In the genomic region with DNA sequence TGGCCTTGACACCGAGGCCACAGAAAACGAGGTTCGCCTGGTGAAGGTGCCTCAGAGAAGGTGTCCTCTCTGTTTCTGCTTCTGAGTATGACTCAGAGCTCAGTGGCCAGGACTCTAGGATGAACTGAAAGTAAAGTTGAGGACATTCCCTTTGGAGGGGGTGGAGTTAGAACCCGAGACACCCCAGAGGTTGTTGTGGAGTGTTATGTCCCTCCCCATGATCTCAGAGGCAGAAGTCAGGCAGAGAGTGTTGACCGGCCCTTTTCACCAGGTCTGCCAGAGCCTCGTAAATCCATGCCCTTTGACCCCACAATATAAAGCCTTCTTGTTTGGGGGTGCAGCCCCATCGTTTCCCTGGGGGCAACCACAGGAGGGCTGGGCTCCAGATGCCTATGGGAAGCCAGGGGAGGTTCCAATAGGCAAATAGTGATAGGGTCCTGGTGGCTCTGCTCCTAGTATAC, we compare ENCODE assay signal across 8 mouse cellular contexts. TPM values are rescaled to one million over a fixed set of nuclear protein-coding genes. Genes with fewer than 3 reads are reported as not detected.
A peak's percentile ranks its signal among the peaks of the same experiment; 100 is the strongest.
DNase-seq lines count a peak whose midpoint lies in the region; ATAC-seq and TF ChIP-seq lines count a peak whose summit lies in the region.

No protein-coding gene starts in this region.

- peak; percentile 7 for ATAC-seq in Patski
- ATAC-seq in hindbrain, embryonic 16.5 days, result no peak
- ATAC-seq in midbrain, embryonic 14.5 days (ENCODE audit: low FRiP score, low TSS enrichment), result no peak
- ATAC-seq in inflammation-experienced regulatory T-cells, adult 6 months, result no peak

- H3K9me3 ChIP-seq in heart, embryonic 10.5 days, result no peaks in the 10 kb centered on the region
- no peaks in the 10 kb centered on the region for H3K9me3 ChIP-seq in hindbrain, embryonic 16.5 days (ENCODE audit: control insufficient read depth, low read length)
- no peaks in the 10 kb centered on the region for H3K9me3 ChIP-seq in midbrain, embryonic 14.5 days (ENCODE audit: control insufficient read depth, low read length)

- in situ Hi-C loops in Patski (cut with MboI; ENCODE audit: low pct_unique_long_range_greater_than_20kb), result loop anchor here (25.0 kb wide), 1 partner anchor 550 kb away; no protein-coding TSS in a partner anchor

- peak overlapping the region; percentile 97 for H3K27ac ChIP-seq in heart, embryonic 10.5 days
- peak overlapping the region; percentile 64; the same call in 1 of the 2 replicates for H3K27ac ChIP-seq in hindbrain, embryonic 16.5 days (ENCODE audit: low read depth, low read length)
- H3K27ac ChIP-seq in midbrain, embryonic 14.5 days (replicated peaks; ENCODE audit: low read depth, low read length), result peak overlapping the region; percentile 58

- H3K4me2 ChIP-seq in hindbrain, embryonic 16.5 days (ENCODE audit: low read length), result peak overlapping the region; percentile 36
- peak overlapping the region; percentile 90 for H3K4me2 ChIP-seq in midbrain, embryonic 14.5 days (ENCODE audit: low read length)

- CTCF ChIA-PET in Patski (lab: Charles Lee), result interaction anchor here (1.1 kb wide), 1 partner anchor 18 kb away, joined by 4 read pairs; no protein-coding TSS in a partner anchor

- peaks cover 6% of the 10 kb centered on the region; the same call in 1 of the 2 replicates for H3K27me3 ChIP-seq in heart, embryonic 10.5 days (ENCODE audit: insufficient read depth, poor library complexity, severe bottlenecking)
- H3K27me3 ChIP-seq in Patski, result no peaks in the 10 kb centered on the region
- H3K27me3 ChIP-seq in hindbrain, embryonic 16.5 days (replicated peaks; ENCODE audit: control insufficient read depth, insufficient read depth, low read length), result no peaks in the 10 kb centered on the region
- H3K27me3 ChIP-seq in midbrain, embryonic 14.5 days (ENCODE audit: control insufficient read depth, insufficient read depth, low read length), result no peaks in the 10 kb centered on the region

- H3K9ac ChIP-seq in hindbrain, embryonic 16.5 days (ENCODE audit: low read depth, low read length), result 0 out of 2 replicates have a peak overlapping the region, but pooled peaks have one; percentile 12
- 0 out of 2 replicates have a peak overlapping the region, but pooled peaks have one; percentile 1 for H3K9ac ChIP-seq in midbrain, embryonic 14.5 days (replicated peaks; ENCODE audit: low read length)

- H3K4me3 ChIP-seq in heart, embryonic 10.5 days, result no peak overlapping the region
- no peak overlapping the region for H3K4me3 ChIP-seq in hindbrain, embryonic 16.5 days (ENCODE audit: low read length)
- no peak overlapping the region for H3K4me3 ChIP-seq in midbrain, embryonic 14.5 days (replicated peaks; ENCODE audit: low read depth, low read length)

- DNase-seq in heart, embryonic 10.5 days (ENCODE audit: low spot score), result no peak
- DNase-seq in heart, postnatal 14 days, result no peak
- no peak for DNase-seq in Patski (ENCODE audit: low read depth, low spot score)
- DNase-seq in midbrain, embryonic 14.5 days, result no peak
- no peak for DNase-seq in yolk sac, embryonic 10.5 days (ENCODE audit: low spot score)
- DNase-seq in kidney, postnatal 10 days, result no peak

- H3K36me3 ChIP-seq in heart, embryonic 10.5 days, result no peaks in the 10 kb centered on the region
- no peaks in the 10 kb centered on the region for H3K36me3 ChIP-seq in hindbrain, embryonic 16.5 days (ENCODE audit: control insufficient read depth, insufficient read depth, low read length)
- no peaks in the 10 kb centered on the region for H3K36me3 ChIP-seq in midbrain, embryonic 14.5 days (ENCODE audit: control insufficient read depth, insufficient read depth, low read length)

- intact Hi-C loops in heart, postnatal 14 days (cut with DNase I), result no loop called here

- no peak for TF ChIP-seq CTCF in Patski (IDR thresholded peaks at IDR 0.05)

- POLR2A ChIA-PET in Patski (lab: Charles Lee), result no interaction called here

- 23% methylated on average over 7 of the region's 7 CpGs for WGBS in heart, embryonic 10.5 days
- WGBS in hindbrain, embryonic 16.5 days, result 28% methylated on average over 7 of the region's 7 CpGs
- 30% methylated on average over 7 of the region's 7 CpGs for WGBS in midbrain, embryonic 14.5 days

- H3K4me1 ChIP-seq in heart, embryonic 10.5 days, result peaks cover 99% of the 10 kb centered on the region
- peaks cover 85% of the 10 kb centered on the region for H3K4me1 ChIP-seq in hindbrain, embryonic 16.5 days (ENCODE audit: control insufficient read depth, insufficient read depth, low read depth, low read length)
- H3K4me1 ChIP-seq in midbrain, embryonic 14.5 days (ENCODE audit: control insufficient read depth, insufficient read depth, low read length), result peaks cover 88% of the 10 kb centered on the region

RNA-seq across cellular contexts. Expression of a gene that starts 5.9 kb away (rescaled TPM):
- polyA plus RNA-seq in heart, embryonic 10.5 days (2016; fragmentation: Nextera tagmentation; extraction: Ambion mirVana), result 4.6 and 5.4 TPM in 2 replicates
- total RNA-seq in heart, postnatal 14 days (2021), result 1 to 10 TPM; 1.2 to 4.3 TPM
- polyA plus RNA-seq in Patski (2021), result 2.4 TPM
- polyA plus RNA-seq in hindbrain, embryonic 16.5 days (2015; fragmentation: Nextera tagmentation; extraction: Ambion mirVana), result 43.6 and 44.3 TPM in 2 replicates
- polyA plus RNA-seq in midbrain, embryonic 14.5 days (2014; fragmentation: Nextera tagmentation; extraction: Ambion mirVana), result 56.4 and 65.9 TPM in 2 replicates
- polyA plus RNA-seq in inflammation-experienced regulatory T-cells, adult 6 months (2017; shearing (Covaris generic)), result 10 to 100 TPM; 23.8 to 43.9 (median 33.8) TPM
